Mouse (Mus musculus): Measurements from ENCODE around the gene Rrp36. TPM values are rescaled to one million over a fixed set of nuclear protein-coding genes. Genes with fewer than 3 reads are reported as not detected.

Rrp36 gene
- polyA plus RNA-seq, 1 experiment from 2014 or later, result 35.2 TPM

DNA sequence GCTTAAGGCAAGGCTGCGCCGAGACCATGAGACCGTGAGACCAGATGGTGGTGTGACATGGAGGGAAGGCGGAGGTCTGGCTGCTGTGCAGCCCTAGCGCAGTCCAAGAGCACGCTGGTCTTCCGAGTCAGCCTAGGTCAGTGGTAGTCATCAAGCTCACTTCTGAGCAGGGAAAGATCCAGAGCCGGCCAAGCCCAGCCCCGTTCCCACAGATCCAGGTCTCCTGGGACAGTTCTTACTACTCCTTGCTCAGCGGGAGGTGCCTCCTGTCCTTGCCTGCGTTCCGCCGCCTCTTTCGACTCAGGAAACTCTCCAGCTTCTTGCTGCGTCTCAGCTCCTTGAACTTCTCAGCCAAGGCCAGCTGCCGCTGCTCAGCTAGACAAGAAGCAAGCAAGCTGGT lies 6.4 kb downstream of the Rrp36 start:
- peaks cover 30% of the 10 kb centered on the region for H3K36me3 ChIP-seq (ENCODE audit: insufficient read depth, low read length)

DNA sequence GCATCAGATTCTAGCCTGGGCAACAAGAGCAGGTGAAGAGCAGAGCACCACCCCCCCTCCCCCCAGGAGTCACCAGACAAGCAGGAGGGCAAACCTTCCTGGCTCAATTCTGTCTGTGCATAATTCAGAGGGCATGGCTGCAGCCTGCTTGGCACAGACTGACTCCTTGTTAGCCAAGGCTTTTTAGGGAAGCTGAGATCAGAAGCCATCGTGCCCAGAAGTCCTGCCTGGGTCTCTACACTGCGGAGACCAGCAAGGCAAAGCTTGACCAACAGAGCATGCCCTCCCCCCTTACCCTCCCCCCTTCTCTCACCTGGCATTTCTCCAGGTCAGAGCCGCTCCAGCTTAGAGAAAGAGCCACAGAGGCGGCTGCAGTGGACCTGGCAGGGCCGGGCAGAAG lies 11.4 kb downstream of the Rrp36 start:
- TF ChIP-seq CTCF (IDR thresholded peaks at IDR 0.05) (no peak), EP300 (IDR thresholded peaks at IDR 0.05) (no peak)
- Histone ChIP-seq H3K27ac (ENCODE audit: low read length) (no peak overlapping the region), H3K4me2 (replicated peaks; ENCODE audit: low read depth, low read length) (no peak overlapping the region), H3K9ac (replicated peaks; ENCODE audit: low read depth) (no peak overlapping the region), H3K27me3 (replicated peaks; ENCODE audit: insufficient read depth, low read length) (no peaks in the 10 kb centered on the region), H3K4me3 (ENCODE audit: low read depth, low read length) (no peak overlapping the region), H3K4me1 (ENCODE audit: insufficient read depth, low read depth, low read length) (no peaks in the 10 kb centered on the region), H3K36me3 (ENCODE audit: insufficient read depth, low read length) (peaks cover 40% of the 10 kb centered on the region), H3K9me3 (ENCODE audit: low read length) (no peaks in the 10 kb centered on the region)
- WGBS, result 88% methylated on average over 4 of the region's 5 CpGs
- ATAC-seq (no peak), DNase-seq (ENCODE audit: low spot score) (no peak)

More for the DNA sequence above, 6.4 kb downstream of the Rrp36 start:
- Histone ChIP-seq H3K27me3 (replicated peaks; ENCODE audit: insufficient read depth, low read length) (no peaks in the 10 kb centered on the region), H3K27ac (ENCODE audit: low read length) (no peak overlapping the region), H3K4me2 (replicated peaks; ENCODE audit: low read depth, low read length) (no peak overlapping the region), H3K4me3 (ENCODE audit: low read depth, low read length) (no peak overlapping the region), H3K4me1 (ENCODE audit: insufficient read depth, low read depth, low read length) (no peaks in the 10 kb centered on the region), H3K9me3 (ENCODE audit: low read length) (no peaks in the 10 kb centered on the region), H3K9ac (replicated peaks; ENCODE audit: low read depth) (no peak overlapping the region)
- no peak for DNase-seq (ENCODE audit: low spot score)
- TF ChIP-seq EP300 (IDR thresholded peaks at IDR 0.05) (no peak), CTCF (IDR thresholded peaks at IDR 0.05) (no peak)
- 80% methylated on average over 16 of the region's 16 CpGs for WGBS
- peak; percentile 43 for ATAC-seq

- H3K9ac ChIP-seq (replicated peaks; ENCODE audit: low read depth), result no peak overlapping the region
- H3K9me3 ChIP-seq (ENCODE audit: low read length), result no peaks in the 10 kb centered on the region
- no peak overlapping the region for H3K27ac ChIP-seq (ENCODE audit: low read length)
- H3K27me3 ChIP-seq (replicated peaks; ENCODE audit: insufficient read depth, low read length), result no peaks in the 10 kb centered on the region
- ATAC-seq, result no peak
- no peaks in the 10 kb centered on the region for H3K4me1 ChIP-seq (ENCODE audit: insufficient read depth, low read depth, low read length)
- WGBS, result 84% methylated on average over 12 of the region's 12 CpGs
- TF ChIP-seq EP300 (IDR thresholded peaks at IDR 0.05), result no peak
- no peak for TF ChIP-seq CTCF (IDR thresholded peaks at IDR 0.05)
- no peak overlapping the region for H3K4me3 ChIP-seq (ENCODE audit: low read depth, low read length)
- no peak overlapping the region for H3K4me2 ChIP-seq (replicated peaks; ENCODE audit: low read depth, low read length)
- peaks cover 44% of the 10 kb centered on the region for H3K36me3 ChIP-seq (ENCODE audit: insufficient read depth, low read length)
- DNase-seq (ENCODE audit: low spot score), result no peak
Observed at GRCm38 (mm10) chr17:46661981-46662380, 12.2 kb downstream of the Rrp36 start.

GRCm38 (mm10) chr17:46661351-46661750 lies 12.8 kb downstream of the Rrp36 start:
- H3K4me1 ChIP-seq (ENCODE audit: insufficient read depth, low read depth, low read length), result no peaks in the 10 kb centered on the region
- no peak overlapping the region for H3K4me2 ChIP-seq (replicated peaks; ENCODE audit: low read depth, low read length)
- TF ChIP-seq CTCF (IDR thresholded peaks at IDR 0.05) (no peak), EP300 (IDR thresholded peaks at IDR 0.05) (no peak)
- ATAC-seq (no peak), DNase-seq (ENCODE audit: low spot score) (no peak)
- no peak overlapping the region for H3K27ac ChIP-seq (ENCODE audit: low read length)
- H3K9me3 ChIP-seq (ENCODE audit: low read length), result no peaks in the 10 kb centered on the region
- peaks cover 47% of the 10 kb centered on the region for H3K36me3 ChIP-seq (ENCODE audit: insufficient read depth, low read length)
- 93% methylated on average over 9 of the region's 9 CpGs for WGBS
- H3K9ac ChIP-seq (replicated peaks; ENCODE audit: low read depth), result no peak overlapping the region
- no peak overlapping the region for H3K4me3 ChIP-seq (ENCODE audit: low read depth, low read length)
- no peaks in the 10 kb centered on the region for H3K27me3 ChIP-seq (replicated peaks; ENCODE audit: insufficient read depth, low read length)

GRCm38 (mm10) chr17:46656054-46656453 lies 18.1 kb downstream of the Rrp36 start:
- no peak for ATAC-seq
- no peaks in the 10 kb centered on the region for H3K9me3 ChIP-seq (ENCODE audit: low read length)
- TF ChIP-seq EP300 (IDR thresholded peaks at IDR 0.05) (no peak), CTCF (IDR thresholded peaks at IDR 0.05) (no peak)
- H3K4me3 ChIP-seq (ENCODE audit: low read depth, low read length), result no peak overlapping the region
- no peaks in the 10 kb centered on the region for H3K27me3 ChIP-seq (replicated peaks; ENCODE audit: insufficient read depth, low read length)
- peaks cover 37% of the 10 kb centered on the region for H3K36me3 ChIP-seq (ENCODE audit: insufficient read depth, low read length)
- no peak overlapping the region for H3K27ac ChIP-seq (ENCODE audit: low read length)
- H3K4me2 ChIP-seq (replicated peaks; ENCODE audit: low read depth, low read length), result no peak overlapping the region
- DNase-seq (ENCODE audit: low spot score), result no peak
- peaks cover 9% of the 10 kb centered on the region; the same call in 1 of the 2 replicates for H3K4me1 ChIP-seq (ENCODE audit: insufficient read depth, low read depth, low read length)
- H3K9ac ChIP-seq (replicated peaks; ENCODE audit: low read depth), result no peak overlapping the region
- 56% methylated on average over 6 of the region's 6 CpGs for WGBS

GRCm38 (mm10) chr17:46651755-46652547 lies 22.2 kb downstream of the Rrp36 start:
- H3K9me3 ChIP-seq (ENCODE audit: low read length), result no peaks in the 10 kb centered on the region
- WGBS, result 59% methylated on average over 20 of the region's 20 CpGs

More at GRCm38 (mm10) chr17:46651755-46652547, 22.2 kb downstream of the Rrp36 start:
- Histone ChIP-seq H3K4me1 (ENCODE audit: insufficient read depth, low read depth, low read length) (peaks cover 18% of the 10 kb centered on the region; the same call in 1 of the 2 replicates), H3K27me3 (replicated peaks; ENCODE audit: insufficient read depth, low read length) (no peaks in the 10 kb centered on the region), H3K4me3 (ENCODE audit: low read depth, low read length) (peak overlapping the region; percentile 67; the same call in 1 of the 2 replicates), H3K4me2 (replicated peaks; ENCODE audit: low read depth, low read length) (peak overlapping the region; percentile 92), H3K9ac (replicated peaks; ENCODE audit: low read depth) (peak overlapping the region; percentile 78; the same call in 1 of the 2 replicates), H3K27ac (ENCODE audit: low read length) (peak overlapping the region; percentile 94; the same call in 1 of the 2 replicates), H3K36me3 (ENCODE audit: insufficient read depth, low read length) (peaks cover 13% of the 10 kb centered on the region; the same call in 1 of the 2 replicates)
- ATAC-seq, result no peak
- DNase-seq (ENCODE audit: low spot score), result peak; percentile 27
- TF ChIP-seq CTCF (IDR thresholded peaks at IDR 0.05) (no peak), EP300 (IDR thresholded peaks at IDR 0.05) (no peak)

Data from lung, postnatal 0 days (tissue).